Mouse (Mus musculus) G1E (cell line): ENCODE data around the gene Csrp2.

Source experiments
- CTCF ChIP-seq: IDR thresholded peaks from 2 replicates; pipeline ENCODE4 v1.5.1; 2012; ENCODE audit warnings: low read depth, low read length, inconsistent platforms, mixed read lengths
- TAL1 ChIP-seq: conservative IDR thresholded peaks from 2 replicates; pipeline ENCODE4 v1.6.1; 2012; ENCODE audit warnings: low read depth, low read length, inconsistent platforms, mixed read lengths

DNA sequence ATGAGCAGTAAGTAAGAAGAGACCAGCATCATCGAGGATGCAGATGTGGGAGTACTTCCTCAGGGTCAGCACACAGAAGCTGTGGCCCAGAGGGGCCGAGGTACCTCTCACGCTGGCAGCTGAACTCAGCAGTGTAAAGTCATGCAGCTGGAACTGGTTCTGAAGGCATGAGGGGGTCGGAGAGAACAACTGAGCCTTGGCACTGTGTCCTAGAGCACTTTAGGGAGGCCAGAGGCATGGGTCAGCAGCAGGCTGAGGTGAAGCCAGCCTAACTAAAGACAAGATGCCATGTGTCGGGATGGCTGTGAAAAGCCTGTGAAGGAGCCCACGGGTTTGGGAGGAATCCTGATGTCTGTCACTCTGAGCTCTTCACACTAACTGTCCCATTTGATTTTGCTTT lies 51.9 kb downstream of the Csrp2 start:
- TF ChIP-seq CTCF = no peak
- no peak for TF ChIP-seq TAL1
